Mouse (Mus musculus) gastrocnemius, postnatal 10 days (tissue): ENCODE results near the gene AW551984. TPM values are rescaled to one million over a fixed set of nuclear protein-coding genes. Genes with fewer than 3 reads are reported as not detected.
A peak's percentile ranks its signal among the peaks of the same experiment; 100 is the strongest.

ENCODE experiments used
- DNase-seq: peaks from one replicate; pipeline ENCODE4 v3.0.0; 2021; ENCODE audit warnings: mixed read lengths
- long read RNA-seq, 2 experiments: library from polyadenylated mRNA; stranded (forward); transcript quantifications; one replicate each; pipeline ENCODE4 v2.0.0; 2021
- total RNA-seq, 2 experiments: library from RNA; stranded (reverse); gene quantifications; 2 replicates each; pipeline ENCODE4 v1.2.3; 2021

The AW551984 gene
- 100 to 1,000 TPM; 113 to 117 TPM for total RNA-seq
- long read RNA-seq, experiment 1, full-length matches to known transcripts, result 104 of 148 reads
- long read RNA-seq, experiment 1, partial matches to known transcripts, result 31 of 148 reads
- long read RNA-seq, experiment 1, other reads (novel, unspliced or antisense), result 13 of 148 reads
- long read RNA-seq, experiment 2, full-length matches to known transcripts, result 68 of 112 reads
- long read RNA-seq, experiment 2, partial matches to known transcripts, result 30 of 112 reads
- long read RNA-seq, experiment 2, other reads (novel, unspliced or antisense), result 14 of 112 reads

DNA sequence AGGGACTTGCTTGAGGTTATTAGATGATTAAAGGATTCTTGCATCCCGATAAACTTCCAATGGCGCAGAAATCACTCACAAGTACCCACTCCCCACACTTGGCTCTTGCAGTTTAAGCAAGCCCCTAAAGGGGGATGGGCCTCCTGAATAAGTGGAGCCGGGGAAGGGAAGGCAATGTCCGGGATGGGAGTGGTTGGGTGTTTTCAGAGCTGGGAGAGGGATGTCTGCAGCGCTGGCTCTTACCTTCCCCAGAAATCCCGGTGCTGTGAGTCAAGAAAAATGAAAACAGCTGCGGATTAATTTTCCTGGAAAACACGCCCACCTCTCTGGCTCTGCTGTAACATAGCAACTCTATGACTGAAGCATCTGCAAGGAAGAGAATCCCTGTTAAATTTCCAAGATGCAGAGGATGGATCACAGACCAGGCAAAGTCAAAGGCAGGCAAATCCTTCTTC lies at the start of gene AW551984:
Gene AW551984, minus strand, starts transcription at position 405 of the 455 bp plus-strand sequence.
- DNase-seq, result peak; percentile 15

DNA sequence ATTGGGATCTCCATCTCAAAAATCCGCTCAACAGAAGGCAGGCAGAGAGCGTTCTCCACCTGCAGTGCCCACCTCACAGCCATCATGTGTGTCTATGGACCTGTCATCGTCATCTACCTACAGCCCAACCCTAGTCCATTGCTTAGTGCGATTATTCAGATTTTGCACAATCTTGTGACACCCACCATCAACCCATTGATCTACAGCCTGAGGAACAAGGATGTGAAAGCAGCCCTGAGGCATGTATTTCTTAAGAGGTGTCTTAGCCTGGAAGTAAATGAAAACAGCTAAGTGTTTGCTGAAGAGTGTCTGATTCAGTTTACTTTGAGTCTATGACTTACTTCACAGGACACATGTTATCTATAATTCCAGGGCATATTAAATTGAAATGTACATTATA lies 43.2 kb upstream of the AW551984 start:
- DNase-seq, result no peak

DNA sequence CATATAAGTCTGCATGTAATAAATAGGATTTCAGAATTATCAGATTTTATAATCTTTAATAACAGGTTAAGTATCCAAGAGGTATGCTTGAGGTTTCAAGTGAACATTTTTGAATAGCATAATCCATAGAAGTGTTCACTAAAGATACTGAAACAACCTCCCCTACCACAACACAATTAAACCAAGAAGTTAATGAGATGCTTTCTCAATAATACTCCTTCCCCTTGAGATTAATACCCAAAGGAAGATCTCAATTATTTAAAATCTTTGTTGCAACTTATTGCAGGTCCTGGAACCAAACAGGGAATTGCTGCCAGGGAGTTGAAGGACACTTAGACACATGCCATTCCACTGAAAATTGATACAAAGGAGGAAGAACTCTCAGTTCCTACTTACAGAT lies 40.6 kb upstream of the AW551984 start, which contains the start of gene Olfr961:
Gene Olfr961, plus strand, starts transcription at position 301 of the 400 bp plus-strand sequence.
- no peak for DNase-seq

DNA sequence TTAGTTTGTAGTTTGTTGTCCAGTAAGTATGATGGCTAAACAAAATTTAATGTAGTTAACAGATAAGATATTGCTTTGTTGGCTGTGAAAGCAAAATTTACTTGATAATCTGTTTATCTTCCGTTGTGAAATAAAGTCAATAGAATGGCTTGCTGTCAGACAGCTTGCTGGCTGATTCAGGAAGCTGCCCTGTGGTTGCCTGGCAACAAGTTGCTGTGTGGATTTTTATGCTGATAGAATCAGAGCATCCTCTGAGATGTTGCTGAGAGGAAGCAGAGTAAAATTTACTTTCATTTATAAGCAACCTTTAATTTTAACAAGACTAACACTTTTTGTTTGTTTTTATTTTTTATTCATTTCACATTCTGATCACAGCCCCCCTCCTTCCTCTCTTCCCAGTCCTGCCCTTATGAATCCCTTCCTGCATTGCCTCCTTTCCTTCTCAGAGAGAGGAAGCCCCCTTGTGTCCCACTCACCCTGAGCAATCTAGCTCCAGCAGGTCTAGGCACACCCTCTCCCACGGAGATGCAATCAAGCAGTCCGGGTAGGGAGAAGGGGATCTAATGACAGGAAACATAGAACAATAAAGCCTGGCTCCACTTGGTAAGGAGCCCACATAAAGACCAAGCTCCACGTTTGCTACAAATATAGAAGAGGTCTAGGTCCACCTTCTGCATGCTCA lies 29.9 kb upstream of the AW551984 start:
- no peak for DNase-seq

DNA sequence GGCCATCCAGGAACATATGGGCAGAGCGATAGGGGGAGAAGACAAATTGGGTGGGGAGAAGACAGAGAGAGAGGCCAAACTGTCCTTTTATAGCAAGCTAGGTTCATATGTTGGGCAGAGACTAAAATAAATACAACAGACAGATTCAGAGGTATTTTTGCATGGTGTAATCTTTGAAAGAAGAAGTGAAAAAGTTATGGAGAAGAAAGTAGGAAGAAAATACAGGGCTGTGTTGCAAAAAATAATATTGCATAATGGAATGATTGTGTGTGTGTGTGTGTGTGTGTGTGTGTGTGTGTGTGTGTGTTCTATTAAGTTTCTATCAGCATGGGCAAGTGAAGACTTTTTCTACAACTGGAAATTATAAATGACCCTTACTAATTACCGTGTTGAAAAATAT lies 24.9 kb upstream of the AW551984 start:
- no peak for DNase-seq

DNA sequence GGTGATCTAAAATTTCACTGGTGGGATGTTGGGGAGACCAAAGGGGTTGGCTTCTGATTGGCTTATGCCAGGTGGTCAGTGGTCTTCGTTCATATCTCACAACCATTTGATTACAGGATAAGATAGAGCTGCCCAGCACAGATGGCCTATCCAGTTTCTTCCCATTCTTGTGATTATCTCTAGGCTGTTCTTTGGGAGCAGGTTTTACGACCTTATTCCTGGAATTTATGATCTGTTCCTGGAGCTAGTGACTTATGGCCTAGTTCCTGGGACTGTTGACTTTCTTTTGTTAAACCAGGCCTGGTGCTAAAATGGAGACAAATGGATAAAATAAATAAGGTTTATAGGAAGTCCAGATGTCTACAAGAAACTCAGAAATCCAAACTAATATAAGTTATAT lies 20.5 kb upstream of the AW551984 start:
- no peak for DNase-seq

DNA sequence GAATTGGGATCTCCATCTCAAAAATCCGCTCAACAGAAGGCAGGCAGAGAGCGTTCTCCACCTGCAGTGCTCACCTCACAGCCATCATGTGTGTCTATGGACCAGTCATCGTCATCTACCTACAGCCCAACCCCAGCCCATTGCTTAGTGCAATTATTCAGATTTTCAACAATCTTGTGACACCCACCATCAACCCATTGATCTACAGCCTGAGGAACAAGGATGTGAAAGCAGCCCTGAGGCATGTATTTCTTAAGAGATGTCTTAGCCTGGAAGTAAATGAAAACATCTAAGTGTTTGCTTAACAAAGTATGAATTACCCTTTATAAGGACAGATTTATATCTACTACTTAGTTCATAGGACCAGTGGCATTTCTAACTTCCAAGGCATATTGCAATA lies 19.6 kb upstream of the AW551984 start:
- no peak for DNase-seq

DNA sequence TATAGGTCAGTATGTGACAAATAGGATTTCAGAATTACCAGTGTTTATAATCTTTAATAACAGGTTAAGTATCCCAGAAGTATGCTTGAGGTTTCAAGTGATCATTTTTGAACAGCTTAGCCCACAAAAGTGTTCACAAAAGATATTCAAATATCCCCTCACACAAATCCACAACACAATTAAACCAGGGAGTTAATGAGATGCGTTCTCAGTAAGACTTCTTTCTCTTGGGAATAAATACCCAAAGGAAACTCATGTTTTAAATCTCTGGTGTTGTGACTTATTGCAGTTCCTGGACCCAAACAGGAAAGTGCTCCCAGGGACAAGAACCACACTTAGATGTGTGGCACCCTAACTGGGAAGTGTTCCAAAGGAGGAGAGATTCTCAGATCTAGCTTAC lies 16.9 kb upstream of the AW551984 start, which contains the start of gene Olfr960:
Gene Olfr960, plus strand, starts transcription at position 301 of the 400 bp plus-strand sequence.
- no peak for DNase-seq

DNA sequence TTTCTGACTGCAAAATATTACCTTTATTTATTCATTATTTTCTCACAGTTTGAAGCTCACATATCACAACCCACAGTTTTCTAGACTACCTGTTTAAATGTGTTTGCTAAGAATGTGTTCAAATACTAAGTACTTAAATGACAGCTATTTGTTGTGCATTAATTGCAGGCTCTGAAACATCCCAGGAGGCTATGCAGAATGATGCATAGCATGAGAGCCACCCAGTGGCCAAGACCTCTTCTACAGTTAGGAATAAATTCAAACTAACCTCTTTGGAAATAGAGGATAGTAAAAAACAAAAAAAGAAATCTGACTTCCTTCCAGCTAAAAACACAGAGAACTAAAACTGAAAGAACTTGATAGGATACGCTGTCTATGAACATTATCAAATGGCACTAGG lies 7.8 kb upstream of the AW551984 start:
- DNase-seq, result peak; percentile 17

DNA sequence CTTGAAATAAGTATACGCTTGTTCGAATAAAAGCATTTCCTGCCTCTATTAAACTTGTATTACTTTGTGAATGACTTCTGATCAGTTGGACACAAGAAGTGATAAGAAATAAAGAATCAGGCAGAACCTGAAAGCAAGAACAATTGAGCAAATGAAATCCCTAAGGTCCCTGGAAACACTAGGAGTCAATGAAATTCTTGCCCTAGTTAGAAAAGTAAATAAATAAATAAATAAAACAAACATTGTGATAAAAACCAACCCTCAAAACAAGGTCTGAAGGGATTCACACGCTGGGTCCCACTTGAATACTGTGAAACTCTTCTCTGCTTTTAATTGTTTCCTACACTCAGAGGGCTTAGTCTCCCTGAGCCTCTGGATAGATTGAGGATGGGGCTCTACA lies 6.2 kb upstream of the AW551984 start, which contains the start of gene Olfr148:
Gene Olfr148, plus strand, starts transcription at position 301 of the 400 bp plus-strand sequence.
- DNase-seq, result no peak

DNA sequence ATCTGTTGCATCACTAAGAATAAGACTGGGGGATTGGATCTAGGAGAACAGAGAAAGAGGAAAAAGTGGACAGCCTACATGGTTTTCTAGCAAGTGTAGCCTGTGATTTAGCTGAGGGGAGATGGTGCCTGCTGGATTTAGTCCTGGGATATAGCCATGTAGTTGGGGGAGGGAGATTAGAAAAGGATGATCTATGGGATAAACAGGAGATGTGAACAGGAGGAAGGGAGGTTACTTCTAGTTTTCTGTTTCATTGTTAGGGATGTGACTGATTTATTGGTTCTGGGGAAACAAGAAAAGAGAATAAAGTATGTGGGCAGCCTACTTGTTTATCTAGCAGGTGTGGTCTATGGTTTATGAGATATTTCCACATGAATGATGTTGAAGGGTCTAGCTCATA lies 4.3 kb upstream of the AW551984 start:
- DNase-seq, result no peak

DNA sequence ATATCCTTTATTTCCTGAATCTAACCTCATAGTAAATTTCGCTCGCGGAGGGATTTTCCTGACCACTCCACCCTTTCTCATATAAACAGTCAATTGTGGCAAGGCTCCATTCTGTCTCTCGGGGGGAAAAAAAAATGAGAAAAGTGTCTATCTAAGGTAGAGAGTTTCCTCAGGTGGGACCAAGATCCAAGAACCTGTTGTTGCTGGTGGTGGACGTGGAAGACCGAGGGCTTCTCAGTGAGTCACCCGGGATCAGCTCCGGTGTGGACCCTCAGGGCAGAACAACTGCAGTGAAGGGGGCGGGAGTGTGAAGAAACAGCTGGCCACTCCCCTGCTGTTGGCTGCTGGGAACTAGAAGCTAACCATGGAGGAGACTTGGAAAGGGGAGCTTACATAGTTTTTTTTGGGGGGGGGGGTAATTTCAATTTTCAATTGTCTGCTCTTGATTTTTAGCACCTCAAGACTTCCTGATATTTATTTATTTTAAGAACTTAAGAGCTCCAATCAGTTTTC lies 814 bp downstream of the AW551984 start:
- peak; percentile 35 for DNase-seq

DNA sequence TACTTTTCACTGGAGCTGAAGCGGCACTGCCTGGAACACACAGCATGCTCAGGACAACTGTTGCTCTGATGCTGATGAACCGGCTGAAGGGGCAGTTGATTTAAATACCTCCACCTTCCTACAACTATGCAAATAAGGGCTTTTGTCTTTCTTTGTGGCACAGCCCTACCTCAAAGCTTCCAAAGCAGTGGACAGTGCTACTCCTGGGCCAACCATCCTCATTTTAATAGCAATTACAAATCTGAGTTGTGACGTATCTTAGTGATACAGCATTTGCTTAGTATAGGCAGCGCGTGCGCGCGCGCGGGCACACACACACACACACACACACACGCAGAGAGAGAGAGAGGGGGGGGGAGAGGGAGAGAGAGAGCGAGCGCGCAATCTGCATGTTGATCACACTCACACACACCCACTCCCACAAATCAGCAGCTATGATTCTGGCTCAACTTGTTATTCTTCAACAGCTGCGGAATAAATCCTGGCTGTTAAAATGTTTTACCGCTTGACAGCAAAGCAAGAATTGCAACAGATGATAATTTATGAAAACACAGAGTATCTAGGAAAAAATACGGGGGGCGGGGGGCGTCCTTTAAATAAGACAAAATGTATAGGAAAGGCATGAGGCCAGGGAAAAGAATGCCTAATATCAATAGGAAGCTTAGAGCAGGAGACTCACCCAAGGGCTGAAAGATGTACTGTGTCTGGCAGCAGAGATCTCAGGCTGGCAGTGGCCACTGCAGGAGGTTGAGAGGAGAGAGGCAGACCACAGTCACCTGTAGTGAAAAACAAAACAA lies 1.5 kb downstream of the AW551984 start:
- no peak for DNase-seq

DNA sequence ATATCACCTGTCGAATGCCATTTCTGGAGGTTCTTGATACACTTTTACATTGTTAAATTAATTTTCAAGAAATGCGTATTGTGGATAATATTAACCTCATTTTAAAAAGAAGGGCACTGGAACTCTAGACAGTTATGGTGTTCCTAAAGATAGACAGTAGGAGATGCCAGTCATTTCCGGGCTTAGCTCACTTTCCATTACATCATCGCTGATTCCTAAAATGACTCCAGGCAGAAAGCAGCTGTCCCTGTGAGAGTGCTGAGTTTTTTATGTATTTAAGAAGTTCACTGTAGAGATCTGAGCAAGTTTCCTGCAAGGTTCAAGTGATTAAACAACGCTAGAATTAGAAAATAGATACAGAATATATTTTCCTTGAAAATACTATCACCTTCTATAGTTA lies 27.2 kb downstream of the AW551984 start:
- DNase-seq, result no peak

DNA sequence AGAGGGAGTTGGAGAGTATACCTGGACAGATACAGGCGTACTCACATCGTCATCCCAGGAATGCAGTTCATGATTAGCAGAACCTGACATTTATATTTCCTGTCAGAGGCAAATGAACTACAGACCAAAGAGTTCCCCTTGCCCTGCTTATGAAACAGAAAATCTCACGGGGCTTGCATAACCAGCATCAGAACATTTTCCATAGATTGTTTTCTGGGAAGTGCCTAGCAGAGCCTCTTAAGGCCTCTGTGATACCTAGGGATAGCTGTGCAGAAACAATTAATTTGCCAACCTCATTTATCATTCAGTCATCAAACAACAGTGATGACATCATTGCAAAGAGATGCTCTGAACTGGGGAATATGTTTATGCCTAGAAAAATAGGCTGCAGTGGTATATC lies 28.7 kb downstream of the AW551984 start, which contains the start of gene Olfr959:
Gene Olfr959, minus strand, starts transcription at position 101 of the 400 bp plus-strand sequence.
- no peak for DNase-seq

DNA sequence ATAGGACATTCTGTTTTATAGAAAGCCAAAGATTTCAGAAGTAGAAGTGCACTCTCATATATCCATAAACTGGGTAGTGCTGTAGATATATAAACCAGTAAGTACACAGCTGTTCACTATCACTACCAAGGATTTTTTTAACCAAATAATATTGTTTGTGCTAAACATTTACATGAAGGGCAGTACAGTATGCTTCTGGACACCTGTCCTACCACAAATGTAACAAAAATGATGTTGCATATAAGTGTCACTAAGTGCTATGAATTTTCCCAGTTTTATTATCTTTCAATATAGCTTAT lies 45.9 kb downstream of the AW551984 start:
- DNase-seq, result no peak

DNA sequence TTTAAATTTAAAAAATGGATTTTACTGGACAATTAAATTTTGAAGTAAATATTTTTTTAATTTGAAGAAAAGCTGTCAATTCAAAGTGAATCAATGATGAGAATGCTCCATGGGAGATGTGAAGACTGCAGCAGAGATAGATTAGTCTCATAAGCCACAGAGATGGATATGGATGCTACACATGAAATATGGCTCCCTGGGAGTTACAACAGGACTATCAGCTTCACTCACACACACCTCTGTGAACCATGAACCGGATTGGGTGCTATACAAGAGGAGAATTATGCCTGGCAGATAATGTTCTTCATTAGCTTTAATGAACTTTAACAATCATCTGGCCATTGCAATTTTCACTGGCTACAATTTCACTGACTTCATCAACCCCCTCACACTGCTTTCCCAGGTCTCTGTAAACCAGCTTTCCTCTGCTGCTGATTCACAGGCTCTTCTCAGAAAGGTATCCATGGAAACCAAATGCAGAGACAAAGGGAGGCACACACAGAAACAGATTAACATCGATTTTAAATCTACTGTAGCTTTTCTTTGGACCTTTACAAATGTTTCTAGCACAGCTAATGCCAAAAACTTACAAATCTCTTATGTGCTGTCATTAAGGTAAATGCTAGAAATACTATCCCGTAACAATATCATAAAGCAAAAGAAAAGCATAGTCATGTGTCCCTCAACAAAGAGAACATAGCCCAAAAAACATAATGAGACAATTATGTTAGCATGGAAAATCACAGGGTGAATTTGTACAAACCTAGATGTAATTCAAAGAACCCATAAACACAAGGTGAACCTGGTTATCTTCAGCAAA lies 46.5 kb downstream of the AW551984 start:
- no peak for DNase-seq

DNA sequence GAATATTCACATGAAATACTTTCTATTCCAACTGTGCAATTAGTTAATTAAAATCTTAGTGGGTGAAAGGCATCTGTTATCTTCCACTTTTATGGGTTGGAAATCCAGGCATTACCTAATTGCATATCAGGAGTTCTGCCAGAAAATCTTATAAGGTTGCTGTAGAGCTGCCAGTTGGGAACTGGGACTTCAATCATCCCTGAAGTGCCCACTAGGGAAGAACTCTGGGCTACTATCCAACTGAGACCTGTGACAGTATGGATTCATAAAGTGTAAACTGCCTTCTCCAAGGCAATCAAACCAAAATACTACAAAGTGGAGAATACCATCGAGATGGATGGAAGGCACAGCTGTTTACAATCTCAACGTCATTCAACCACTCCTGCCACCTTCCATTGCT lies 50.3 kb downstream of the AW551984 start, which contains the start of gene Olfr958:
Gene Olfr958, minus strand, starts transcription at position 109 of the 400 bp plus-strand sequence.
- no peak for DNase-seq

DNA sequence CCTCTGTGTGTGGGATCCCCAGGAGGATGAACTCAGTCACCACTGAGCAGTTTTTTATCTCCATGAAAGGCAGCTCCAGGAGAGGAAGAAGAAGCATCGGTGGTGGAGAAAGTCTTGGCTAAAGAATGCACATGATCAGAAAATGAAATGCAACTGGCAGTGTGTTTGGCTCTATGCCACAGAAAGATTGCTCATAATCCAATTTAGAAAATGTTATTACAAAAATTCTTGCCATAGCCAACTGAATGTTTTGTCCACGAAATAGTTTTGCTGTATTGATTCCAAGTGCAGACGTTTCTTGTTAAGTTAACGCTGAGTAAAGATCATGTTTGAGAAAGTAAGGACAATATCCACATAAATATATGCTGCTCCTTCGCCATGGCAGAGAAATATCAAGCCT lies 53.4 kb downstream of the AW551984 start:
- DNase-seq, result no peak
